Mouse (Mus musculus) hindbrain, embryonic 14.5 days (tissue): ENCODE measurements at regions not wholly inside any gene's neighbourhood (a gene's known extent, or its start where the extent isn't known, plus 50 kb on each side); places are given as distances from the start of the nearest gene placed in this dataset.
A peak's percentile ranks its signal among the peaks of the same experiment; 100 is the strongest.

Experiments used
- ATAC-seq: fragments of 200-750 bp; cut with Nextera tagmentation; 2 replicates; pipeline ENCODE4 v1.8.0; 2017; ENCODE audit warnings: moderate number of reproducible peaks, mild to moderate bottlenecking, moderate TSS enrichment, moderate library complexity; ENCODE audit not compliant: low FRiP score
- DNase-seq: peaks from one replicate; pipeline ENCODE4 v3.0.0-alpha.2; 2015; ENCODE audit warnings: low spot score
- H3K27ac ChIP-seq: fragments of 300-500 bp; sonication (generic); 2 replicates; pipeline ENCODE4 v1.5.1; 2014; ENCODE audit warnings: mild to moderate bottlenecking, moderate library complexity
- H3K27me3 ChIP-seq: fragments of 300-500 bp; sonication (generic); 2 replicates; pipeline ENCODE4 v1.6.1; 2014; ENCODE audit warnings: mild to moderate bottlenecking, low read length, mixed read lengths; ENCODE audit not compliant: control insufficient read depth, insufficient read depth
- H3K36me3 ChIP-seq: fragments of 300-500 bp; sonication (generic); replicated peaks from 2 replicates; pipeline ENCODE4 v1.6.1; 2014; ENCODE audit not compliant: control insufficient read depth, insufficient read depth
- H3K4me1 ChIP-seq: fragments of 300-500 bp; sonication (generic); replicated peaks from 2 replicates; pipeline ENCODE4 v1.6.1; 2014; ENCODE audit warnings: antibody characterized with exemption, low read length, mixed read lengths; ENCODE audit not compliant: control insufficient read depth, insufficient read depth
- H3K4me2 ChIP-seq: fragments of 300-500 bp; sonication (generic); replicated peaks from 2 replicates; pipeline ENCODE4 v1.6.1; 2014; ENCODE audit warnings: mild to moderate bottlenecking, moderate library complexity
- H3K4me3 ChIP-seq: fragments of 300-500 bp; sonication (generic); replicated peaks from 2 replicates; pipeline ENCODE4 v1.5.1; 2014; ENCODE audit warnings: mild to moderate bottlenecking, low read length
- H3K9ac ChIP-seq: fragments of 300-500 bp; sonication (generic); 2 replicates; pipeline ENCODE4 v1.6.1; 2014
- H3K9me3 ChIP-seq: fragments of 300-500 bp; sonication (generic); 2 replicates; pipeline ENCODE4 v1.6.1; 2016; ENCODE audit warnings: low read length; ENCODE audit not compliant: control insufficient read depth
- WGBS: fragments of 180-500 bp; shearing (Covaris S2); extraction: QIAGEN DNeasy Blood & Tissue Kit; methylation state at CpG from one replicate; pipeline ENCODE4 v1.1.7; 2014; 5-methylcytosine and 5-hydroxymethylcytosine counted together

GRCm38 (mm10) chr16:46331336-46331735 lies 167.0 kb downstream of the Nectin3 start:
- DNase-seq (no peak), ATAC-seq (no peak)

GRCm38 (mm10) chr16:46299079-46299721 lies 144.3 kb upstream of the Gm4737 start:
- Histone ChIP-seq H3K4me2 (no peak overlapping the region), H3K4me3 (no peak overlapping the region), H3K9me3 (no peaks in the 10 kb centered on the region), H3K36me3 (no peaks in the 10 kb centered on the region), H3K9ac (no peak overlapping the region), H3K27me3 (no peaks in the 10 kb centered on the region), H3K27ac (no peak overlapping the region), H3K4me1 (0 out of 2 replicates have a peak, but pooled peaks cover 10% of the 10 kb centered on the region)
- 80% methylated on average over 3 of the region's 3 CpGs for WGBS
- no peak for DNase-seq
- ATAC-seq = no peak

More at GRCm38 (mm10) chr16:46331336-46331735, 167.0 kb downstream of the Nectin3 start:
- no peaks in the 10 kb centered on the region for H3K36me3 ChIP-seq
- no peaks in the 10 kb centered on the region for H3K27me3 ChIP-seq
- no peak overlapping the region for H3K4me2 ChIP-seq
- no peaks in the 10 kb centered on the region for H3K9me3 ChIP-seq
- H3K4me1 ChIP-seq = no peaks in the 10 kb centered on the region
- WGBS = 76% methylated on average over 6 of the region's 6 CpGs
- H3K4me3 ChIP-seq = no peak overlapping the region
- H3K9ac ChIP-seq = no peak overlapping the region
- H3K27ac ChIP-seq = no peak overlapping the region

- Histone ChIP-seq H3K27ac (no peak overlapping the region), H3K4me1 (0 out of 2 replicates have a peak, but pooled peaks cover 10% of the 10 kb centered on the region), H3K4me2 (no peak overlapping the region), H3K36me3 (no peaks in the 10 kb centered on the region), H3K9ac (no peak overlapping the region), H3K9me3 (no peaks in the 10 kb centered on the region), H3K27me3 (no peaks in the 10 kb centered on the region), H3K4me3 (no peak overlapping the region)
- DNase-seq (no peak), ATAC-seq (peak; percentile 21; the same call in 1 of the 2 replicates)
- 66% methylated on average over 2 of the region's 2 CpGs for WGBS
Measured at GRCm38 (mm10) chr16:46297192-46297591, 142.3 kb upstream of the Gm4737 start.

- no peak overlapping the region for H3K27ac ChIP-seq
- DNase-seq (no peak), ATAC-seq (no peak)
- H3K9me3 ChIP-seq = no peaks in the 10 kb centered on the region
- WGBS = 53% methylated on average over 2 of the region's 2 CpGs
- no peak overlapping the region for H3K9ac ChIP-seq
- H3K27me3 ChIP-seq = no peaks in the 10 kb centered on the region
- no peak overlapping the region for H3K4me3 ChIP-seq
- H3K36me3 ChIP-seq = no peaks in the 10 kb centered on the region
- H3K4me1 ChIP-seq = peaks cover 10% of the 10 kb centered on the region; the same call in 1 of the 2 replicates
- no peak overlapping the region for H3K4me2 ChIP-seq
Measured at GRCm38 (mm10) chr16:46296412-46296811, 141.5 kb upstream of the Gm4737 start.

GRCm38 (mm10) chr16:46293831-46294230 lies 139.0 kb upstream of the Gm4737 start:
- Histone ChIP-seq H3K27ac (no peak overlapping the region), H3K4me1 (peaks cover 13% of the 10 kb centered on the region; the same call in 1 of the 2 replicates), H3K27me3 (no peaks in the 10 kb centered on the region), H3K9ac (no peak overlapping the region), H3K4me2 (no peak overlapping the region), H3K4me3 (no peak overlapping the region), H3K9me3 (no peaks in the 10 kb centered on the region), H3K36me3 (no peaks in the 10 kb centered on the region)
- DNase-seq = no peak
- whole genome bisulfite sequencing = 13% methylated on average over 1 of the region's 1 CpGs
- ATAC-seq = no peak

GRCm38 (mm10) chr16:46291067-46291833 lies 136.4 kb upstream of the Gm4737 start:
- DNase-seq (no peak), ATAC-seq (no peak)
- no peaks in the 10 kb centered on the region for H3K9me3 ChIP-seq
- WGBS = 37% methylated on average over 6 of the region's 6 CpGs
- no peaks in the 10 kb centered on the region for H3K36me3 ChIP-seq
- H3K4me2 ChIP-seq = no peak overlapping the region
- no peaks in the 10 kb centered on the region for H3K27me3 ChIP-seq
- no peak overlapping the region for H3K4me3 ChIP-seq
- no peak overlapping the region for H3K9ac ChIP-seq
- no peak overlapping the region for H3K27ac ChIP-seq
- H3K4me1 ChIP-seq = peaks cover 6% of the 10 kb centered on the region; the same call in 1 of the 2 replicates

- no peak overlapping the region for H3K27ac ChIP-seq
- no peak overlapping the region for H3K4me3 ChIP-seq
- H3K36me3 ChIP-seq = no peaks in the 10 kb centered on the region
- no peaks in the 10 kb centered on the region for H3K9me3 ChIP-seq
- DNase-seq = peak; percentile 57
- no peaks in the 10 kb centered on the region for H3K27me3 ChIP-seq
- no peak overlapping the region for H3K4me2 ChIP-seq
- 47% methylated on average over 2 of the region's 2 CpGs for WGBS
- ATAC-seq = peak; percentile 89
- H3K4me1 ChIP-seq = peaks cover 3% of the 10 kb centered on the region; the same call in 1 of the 2 replicates
- no peak overlapping the region for H3K9ac ChIP-seq
Measured at GRCm38 (mm10) chr16:46290199-46290598, 135.3 kb upstream of the Gm4737 start.

GRCm38 (mm10) chr16:46267533-46267932 lies 112.7 kb upstream of the Gm4737 start:
- Histone ChIP-seq H3K36me3 (no peaks in the 10 kb centered on the region), H3K4me1 (no peaks in the 10 kb centered on the region), H3K27me3 (no peaks in the 10 kb centered on the region), H3K9ac (no peak overlapping the region), H3K27ac (no peak overlapping the region), H3K4me2 (no peak overlapping the region), H3K9me3 (no peaks in the 10 kb centered on the region), H3K4me3 (no peak overlapping the region)
- no peak for ATAC-seq
- no peak for DNase-seq
- 92% methylated on average over 2 of the region's 2 CpGs for WGBS

GRCm38 (mm10) chr16:46251639-46252038 lies 96.8 kb upstream of the Gm4737 start:
- Histone ChIP-seq H3K9ac (no peak overlapping the region), H3K9me3 (no peaks in the 10 kb centered on the region), H3K27me3 (no peaks in the 10 kb centered on the region), H3K4me2 (no peak overlapping the region), H3K27ac (no peak overlapping the region), H3K36me3 (no peaks in the 10 kb centered on the region), H3K4me1 (no peaks in the 10 kb centered on the region), H3K4me3 (no peak overlapping the region)
- 74% methylated on average over 4 of the region's 4 CpGs for whole genome bisulfite sequencing
- ATAC-seq (no peak), DNase-seq (no peak)
